Mouse (Mus musculus): ENCODE measurements around the gene Kctd17.

Gene Kctd17

DNA sequence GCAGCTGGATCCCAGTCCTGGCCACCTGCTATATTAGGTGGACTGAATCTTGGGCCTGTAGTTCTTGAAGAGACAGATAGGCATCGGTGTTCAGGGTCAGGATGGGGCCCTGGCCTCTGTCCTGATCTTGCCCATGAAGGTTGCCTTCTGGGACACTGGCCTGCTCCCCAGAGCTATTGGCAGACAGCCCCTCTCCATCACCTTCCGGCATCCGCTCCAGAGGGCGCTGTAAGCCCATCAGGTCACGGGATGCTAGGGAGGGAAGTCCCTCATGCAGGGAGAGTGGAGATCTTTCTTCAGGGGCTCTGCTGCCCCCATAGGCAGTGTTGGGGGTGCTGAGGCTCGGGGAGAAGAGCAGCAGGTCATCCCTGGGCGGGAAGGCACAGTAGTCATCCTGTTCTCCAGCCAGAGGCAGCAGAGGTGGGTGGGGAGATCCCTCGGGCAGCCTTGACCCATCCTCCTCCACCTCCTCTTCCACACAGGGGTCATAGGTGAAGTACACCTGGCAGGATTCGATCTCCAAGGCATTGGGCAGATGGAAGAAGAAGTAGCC is 53.2 kb downstream of the Kctd17 start:
- peak; percentile 8 for DNase-seq (ENCODE audit: low read depth)

DNA sequence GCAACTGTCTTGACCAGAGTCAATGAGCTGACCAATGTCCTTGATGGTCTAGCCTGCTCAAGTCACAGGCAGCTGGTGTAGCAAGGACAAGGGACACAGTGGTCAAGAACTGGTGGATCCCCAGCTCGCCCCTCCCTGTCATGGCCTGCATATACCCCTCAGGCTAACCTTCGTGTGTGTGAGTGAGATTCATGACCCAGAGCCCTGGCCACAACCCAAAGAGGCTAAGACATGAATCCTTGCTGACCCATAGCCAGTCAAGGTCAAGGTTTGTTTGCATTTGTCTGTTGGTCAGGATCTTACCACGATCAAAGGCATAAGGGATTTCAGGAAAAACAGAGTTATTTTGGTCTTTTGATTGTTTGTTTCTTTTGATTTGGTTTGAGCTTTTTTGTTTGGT is 54.2 kb downstream of the Kctd17 start:
- no peak for DNase-seq (ENCODE audit: low read depth)

DNA sequence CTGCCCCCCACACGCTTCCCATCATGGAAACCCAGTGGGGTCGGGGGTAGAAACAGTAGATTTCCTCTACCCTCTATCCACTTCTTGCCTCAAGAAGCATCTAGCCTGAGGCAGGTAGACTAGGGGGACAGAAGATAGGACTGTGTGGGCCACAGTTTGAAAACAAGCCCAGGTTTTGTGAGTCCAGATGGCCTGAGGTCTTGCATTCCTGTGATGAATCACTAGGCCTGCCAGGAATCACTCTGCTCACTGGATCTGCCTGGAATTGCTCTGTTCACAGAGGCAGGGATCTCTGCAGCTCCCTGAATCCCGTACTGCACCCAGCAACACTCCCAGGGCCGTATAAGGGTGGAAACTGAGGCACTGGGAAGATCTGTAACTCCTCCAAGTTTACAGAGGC is 54.9 kb downstream of the Kctd17 start:
- DNase-seq (ENCODE audit: low read depth), result no peak

GRCm38 (mm10) chr15:78486564-78486963 is 58.2 kb downstream of the Kctd17 start:
- DNase-seq (ENCODE audit: low read depth), result no peak

DNA sequence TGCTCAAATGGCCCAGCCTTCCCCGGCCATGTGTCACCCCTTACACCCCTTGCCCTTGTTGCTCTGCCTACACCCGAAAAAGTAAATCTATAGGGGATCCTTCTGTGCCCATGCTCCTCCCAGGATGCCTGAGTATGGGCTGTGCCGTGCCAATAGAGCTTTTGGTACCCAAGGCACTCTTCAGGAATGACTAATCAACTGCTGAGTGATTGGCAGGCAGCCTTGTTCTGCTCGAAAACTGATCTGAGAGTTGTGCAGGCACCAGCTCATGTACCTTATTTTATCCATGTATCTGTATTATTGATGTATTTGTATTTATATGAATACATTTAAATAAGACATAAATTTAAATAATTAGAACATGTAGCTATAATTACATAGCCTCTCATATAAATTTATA is 58.7 kb downstream of the Kctd17 start:
- no peak for DNase-seq (ENCODE audit: low read depth)
